Mouse (Mus musculus) cerebellum, postnatal 4 days (tissue): ENCODE measurements around the gene Pde7b.

Source experiments
- DNase-seq, 2 experiments: peaks; one replicate each; pipeline ENCODE4 v3.0.0; 2022; ENCODE audit warnings: low spot score in 2 of 2, mixed read lengths in 1 of 2

The Pde7b gene

GRCm38 (mm10) chr10:20493826-20494455, 230.9 kb downstream of the Pde7b start:
- DNase-seq: no peak

GRCm38 (mm10) chr10:20492216-20492964, 232.5 kb downstream of the Pde7b start:
- no peak for DNase-seq

GRCm38 (mm10) chr10:20490775-20491174, 234.1 kb downstream of the Pde7b start:
- DNase-seq: no peak

GRCm38 (mm10) chr10:20490281-20490680, 234.6 kb downstream of the Pde7b start:
- DNase-seq: no peak

- DNase-seq: no peak
These were observed 238.2 kb downstream of the Pde7b start for GRCm38 (mm10) chr10:20486461-20487253.

GRCm38 (mm10) chr10:20485816-20486215, 239.1 kb downstream of the Pde7b start:
- DNase-seq: no peak

- no peak for DNase-seq
These were observed 245.4 kb downstream of the Pde7b start for GRCm38 (mm10) chr10:20479481-20479880.

- no peak for DNase-seq
These were observed 246.4 kb downstream of the Pde7b start for GRCm38 (mm10) chr10:20478456-20478855.

- DNase-seq: no peak
These were observed 250.0 kb downstream of the Pde7b start for GRCm38 (mm10) chr10:20474831-20475230.

- no peak for DNase-seq
These were observed 250.8 kb downstream of the Pde7b start for GRCm38 (mm10) chr10:20474036-20474435.

- no peak for DNase-seq
These were observed 251.4 kb downstream of the Pde7b start for GRCm38 (mm10) chr10:20473505-20473904.

- no peak for DNase-seq
These were observed 252.9 kb downstream of the Pde7b start for GRCm38 (mm10) chr10:20472007-20472406.

GRCm38 (mm10) chr10:20464631-20465030, 260.2 kb downstream of the Pde7b start:
- DNase-seq: no peak

- DNase-seq: no peak
These were observed 260.9 kb downstream of the Pde7b start for GRCm38 (mm10) chr10:20463941-20464340.

GRCm38 (mm10) chr10:20462596-20462995, 262.3 kb downstream of the Pde7b start:
- no peak for DNase-seq

GRCm38 (mm10) chr10:20459657-20460350, 265.1 kb downstream of the Pde7b start:
- no peak for DNase-seq

GRCm38 (mm10) chr10:20459160-20459559, 265.7 kb downstream of the Pde7b start:
- DNase-seq: no peak

GRCm38 (mm10) chr10:20454387-20455065, 270.4 kb downstream of the Pde7b start:
- DNase-seq: no peak

- DNase-seq: no peak
These were observed 287.4 kb downstream of the Pde7b start for GRCm38 (mm10) chr10:20437428-20437827.

- no peak for DNase-seq
These were observed 287.9 kb downstream of the Pde7b start for GRCm38 (mm10) chr10:20437021-20437420.

GRCm38 (mm10) chr10:20435913-20436312, 289.0 kb downstream of the Pde7b start:
- DNase-seq: no peak
